Mouse (Mus musculus) c-Kit-positive CD71-positive TER-119-negative erythroid progenitor cells, embryonic 14.5 days (primary cell): ENCODE data around the gene Fuk.
"Not testable (repeated sequence)": the region's sequence is repeated elsewhere in the genome, so short reads cannot be mapped to it uniquely, and the experiment has no call there.

Source experiments
- DNase-seq: peaks from one replicate; pipeline ENCODE4 v3.0.0-alpha.2; 2013; ENCODE audit warnings: low read depth

The Fuk gene

GRCm38 (mm10) chr8:110919341-110920031 lies 17.2 kb upstream of the Fuk start, which contains the start of gene St3gal2:
Gene St3gal2, plus strand, starts transcription at chr8:110919922.
- DNase-seq, result no peak

GRCm38 (mm10) chr8:110918460-110918859 lies 16.2 kb upstream of the Fuk start:
- DNase-seq, result no peak

- no peak for DNase-seq
These were observed 15.7 kb upstream of the Fuk start for GRCm38 (mm10) chr8:110918027-110918426.

- DNase-seq, result no peak
These were observed 15.1 kb upstream of the Fuk start for GRCm38 (mm10) chr8:110917415-110917814.

GRCm38 (mm10) chr8:110911576-110912570 lies 9.6 kb upstream of the Fuk start:
- no peak for DNase-seq

GRCm38 (mm10) chr8:110909850-110910249 lies 7.6 kb upstream of the Fuk start:
- DNase-seq, result not testable (repeated sequence)

GRCm38 (mm10) chr8:110906682-110907081 lies 4.4 kb upstream of the Fuk start:
- DNase-seq, result no peak

GRCm38 (mm10) chr8:110905404-110905803 lies 3.1 kb upstream of the Fuk start:
- no peak for DNase-seq

- DNase-seq, result no peak
These were observed 284 bp upstream of the Fuk start for GRCm38 (mm10) chr8:110902579-110902965.

GRCm38 (mm10) chr8:110901056-110901455 lies 1.2 kb downstream of the Fuk start:
- DNase-seq, result no peak

- no peak for DNase-seq
These were observed 4.8 kb downstream of the Fuk start for GRCm38 (mm10) chr8:110897495-110897894.

GRCm38 (mm10) chr8:110895812-110896211 lies 6.5 kb downstream of the Fuk start:
- DNase-seq, result no peak

GRCm38 (mm10) chr8:110895254-110895653 lies 7.0 kb downstream of the Fuk start:
- DNase-seq, result no peak

- no peak for DNase-seq
These were observed 7.4 kb downstream of the Fuk start for GRCm38 (mm10) chr8:110894851-110895250.

- DNase-seq, result no peak
These were observed 9.4 kb downstream of the Fuk start for GRCm38 (mm10) chr8:110892913-110893312.

- no peak for DNase-seq
These were observed 10.2 kb downstream of the Fuk start for GRCm38 (mm10) chr8:110892040-110892439.

GRCm38 (mm10) chr8:110889904-110890470 lies 12.3 kb downstream of the Fuk start:
- DNase-seq, result no peak

- DNase-seq, result no peak
These were observed 13.4 kb downstream of the Fuk start for GRCm38 (mm10) chr8:110888860-110889259.

GRCm38 (mm10) chr8:110888441-110888840 lies 13.8 kb downstream of the Fuk start:
- no peak for DNase-seq

GRCm38 (mm10) chr8:110887551-110887950 lies 14.7 kb downstream of the Fuk start:
- no peak for DNase-seq

GRCm38 (mm10) chr8:110886634-110887033 lies 15.7 kb downstream of the Fuk start:
- no peak for DNase-seq

GRCm38 (mm10) chr8:110883824-110884223 lies 18.5 kb downstream of the Fuk start:
- no peak for DNase-seq
